Mouse (Mus musculus) forebrain, embryonic 14.5 days (tissue): ENCODE data around the gene Adcy5. TPM values are rescaled to one million over a fixed set of nuclear protein-coding genes. Genes with fewer than 3 reads are reported as not detected.

Source experiments
- ATAC-seq: fragments of 200-750 bp; cut with Nextera tagmentation; 2 replicates; pipeline ENCODE4 v1.8.0; 2017; ENCODE audit warnings: mild to moderate bottlenecking, moderate library complexity
- DNase-seq: peaks from one replicate; pipeline ENCODE4 v3.0.0-alpha.2; 2015; ENCODE audit warnings: low spot score
- H3K27ac ChIP-seq: fragments of 300-500 bp; sonication (generic); 2 replicates; pipeline ENCODE4 v1.5.1; 2014; ENCODE audit warnings: low read depth, mild to moderate bottlenecking, control low read depth, low read length, moderate library complexity
- H3K27me3 ChIP-seq: fragments of 300-500 bp; sonication (generic); replicated peaks from 2 replicates; pipeline ENCODE4 v1.6.1; 2014; ENCODE audit warnings: low read length, control low read depth, mixed read lengths; ENCODE audit not compliant: control insufficient read depth, insufficient read depth
- H3K36me3 ChIP-seq: fragments of 300-500 bp; sonication (generic); 2 replicates; pipeline ENCODE4 v1.6.1; 2014; ENCODE audit warnings: low read length, control low read depth; ENCODE audit not compliant: control insufficient read depth, insufficient read depth
- H3K4me1 ChIP-seq: fragments of 300-500 bp; sonication (generic); 2 replicates; pipeline ENCODE4 v1.6.1; 2014; ENCODE audit warnings: antibody characterized with exemption, low read length, control low read depth; ENCODE audit not compliant: control insufficient read depth, insufficient read depth
- H3K4me2 ChIP-seq: fragments of 300-500 bp; sonication (generic); 2 replicates; pipeline ENCODE4 v1.6.1; 2014; ENCODE audit warnings: mild to moderate bottlenecking, control low read depth, low read length
- H3K4me3 ChIP-seq: fragments of 300-500 bp; sonication (generic); 2 replicates; pipeline ENCODE4 v1.5.1; 2014; ENCODE audit warnings: low read depth, low read length, control low read depth
- H3K9ac ChIP-seq: fragments of 300-500 bp; sonication (generic); 2 replicates; pipeline ENCODE4 v1.6.1; 2014; ENCODE audit warnings: mild to moderate bottlenecking, low read length, control low read depth, moderate library complexity
- H3K9me3 ChIP-seq: fragments of 300-500 bp; sonication (generic); replicated peaks from 2 replicates; pipeline ENCODE4 v1.6.1; 2016; ENCODE audit warnings: low read length, control low read depth, mixed read lengths; ENCODE audit not compliant: control insufficient read depth
- whole genome bisulfite sequencing: fragments of 180-500 bp; shearing (Covaris S2); extraction: QIAGEN DNeasy Blood & Tissue Kit; methylation state at CpG from one replicate; pipeline ENCODE4 v1.1.7; 2014; 5-methylcytosine and 5-hydroxymethylcytosine counted together
- polyA plus RNA-seq: library from polyadenylated mRNA; unstranded; fragments of >200 nt; fragmentation: Nextera tagmentation; extraction: Ambion mirVana; gene quantifications from 2 replicates; pipeline ENCODE4 v1.2.1, GENCODE M21; 2014

Gene Adcy5
- 4.4 and 5.4 TPM in 2 replicates for polyA plus RNA-seq

DNA sequence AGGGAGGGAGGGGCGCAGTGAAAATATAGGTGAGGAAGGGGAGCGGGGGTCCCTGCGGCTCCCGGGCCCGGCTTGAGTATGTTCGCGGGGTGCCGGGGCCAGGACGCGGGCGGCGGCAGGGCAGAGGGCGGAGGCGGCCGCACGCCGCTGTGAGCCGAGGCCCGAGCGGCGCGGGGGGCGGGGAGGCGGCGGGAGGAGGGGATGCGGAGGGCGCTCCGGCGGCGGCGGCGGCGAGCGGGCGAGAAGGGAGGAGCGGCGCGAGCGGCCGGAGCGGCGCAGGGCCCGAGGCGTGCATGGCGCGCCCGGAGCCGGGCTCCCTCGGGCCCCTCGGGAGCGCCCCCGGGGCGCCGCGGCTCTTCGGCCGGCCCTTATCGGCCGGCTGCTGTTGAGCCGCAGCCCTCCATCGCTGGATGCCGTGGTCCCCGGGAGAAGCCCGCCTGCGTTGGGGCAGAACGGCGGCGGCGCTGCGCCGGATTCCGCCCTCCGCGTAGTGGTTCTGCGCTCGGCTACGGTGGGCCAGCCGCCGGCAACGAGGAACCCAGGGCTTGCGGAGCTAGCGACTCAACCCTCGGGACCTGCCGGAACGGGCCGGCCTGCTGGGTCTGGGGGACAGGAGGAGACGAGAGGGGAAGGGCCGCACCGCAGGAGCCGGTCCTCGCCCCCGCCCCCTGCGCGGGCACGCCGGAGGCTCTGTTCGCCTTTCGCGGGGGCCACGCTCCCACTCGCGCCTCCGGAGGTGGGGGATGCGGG, at the start of gene Adcy5:
Gene Adcy5 (plus strand): TSS at position 237 of the 750 bp plus-strand sequence.
- Histone ChIP-seq H3K4me3 (peak within 1 kb of the TSS; percentile 80), H3K4me2 (peak within 1 kb of the TSS; percentile 90), H3K9ac (peak within 1 kb of the TSS; percentile 84), H3K27ac (peak within 1 kb of the TSS; percentile 84), H3K36me3 (no peaks in the 10 kb centered on the region), H3K9me3 (no peaks in the 10 kb centered on the region), H3K4me1 (peaks cover 20% of the 10 kb centered on the region), H3K27me3 (peaks cover 39% of the 10 kb centered on the region)
- ATAC-seq (peak; percentile 77), DNase-seq (peak; percentile 58)
- WGBS, result under 1% methylated on average over 50 of the region's 104 CpGs

DNA sequence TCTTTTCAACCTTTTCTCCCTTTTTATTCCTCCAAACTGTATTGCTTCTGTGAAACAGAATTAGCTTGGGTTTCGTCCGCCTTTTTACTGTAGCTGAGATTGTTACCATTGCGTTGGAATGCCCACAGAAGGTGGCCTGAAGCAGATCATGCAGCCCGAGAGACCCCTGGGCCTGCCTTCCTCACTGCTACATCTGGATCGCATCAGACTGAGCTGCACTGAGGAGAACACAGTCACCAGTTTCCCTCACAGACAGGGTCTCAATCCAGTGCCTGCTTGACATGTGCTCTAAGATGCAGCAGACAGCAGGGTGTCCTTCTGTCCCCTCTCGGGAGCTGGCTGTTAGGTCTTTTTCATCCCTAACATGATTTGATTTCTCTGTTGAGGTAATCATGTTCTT, 46.7 kb upstream of the Adcy5 start:
- Histone ChIP-seq H3K36me3 (0 out of 2 replicates have a peak, but pooled peaks cover 4% of the 10 kb centered on the region), H3K27ac (no peak overlapping the region), H3K4me1 (peaks cover 3% of the 10 kb centered on the region; the same call in 1 of the 2 replicates), H3K4me2 (no peak overlapping the region), H3K9me3 (no peaks in the 10 kb centered on the region), H3K4me3 (no peak overlapping the region), H3K27me3 (no peaks in the 10 kb centered on the region), H3K9ac (no peak overlapping the region)
- WGBS, result 71% methylated on average over 6 of the region's 6 CpGs
- no peak for DNase-seq
- ATAC-seq, result no peak

- ATAC-seq (no peak), DNase-seq (peak; percentile 60)
- Histone ChIP-seq H3K4me3 (no peak overlapping the region), H3K27me3 (no peaks in the 10 kb centered on the region), H3K27ac (no peak overlapping the region), H3K36me3 (0 out of 2 replicates have a peak, but pooled peaks cover 4% of the 10 kb centered on the region), H3K9me3 (no peaks in the 10 kb centered on the region), H3K4me1 (peaks cover 3% of the 10 kb centered on the region; the same call in 1 of the 2 replicates), H3K4me2 (no peak overlapping the region), H3K9ac (no peak overlapping the region)
- 37% methylated on average over 8 of the region's 8 CpGs for WGBS
Observed at GRCm38 (mm10) chr16:35109156-35109555, 45.5 kb upstream of the Adcy5 start.

DNA sequence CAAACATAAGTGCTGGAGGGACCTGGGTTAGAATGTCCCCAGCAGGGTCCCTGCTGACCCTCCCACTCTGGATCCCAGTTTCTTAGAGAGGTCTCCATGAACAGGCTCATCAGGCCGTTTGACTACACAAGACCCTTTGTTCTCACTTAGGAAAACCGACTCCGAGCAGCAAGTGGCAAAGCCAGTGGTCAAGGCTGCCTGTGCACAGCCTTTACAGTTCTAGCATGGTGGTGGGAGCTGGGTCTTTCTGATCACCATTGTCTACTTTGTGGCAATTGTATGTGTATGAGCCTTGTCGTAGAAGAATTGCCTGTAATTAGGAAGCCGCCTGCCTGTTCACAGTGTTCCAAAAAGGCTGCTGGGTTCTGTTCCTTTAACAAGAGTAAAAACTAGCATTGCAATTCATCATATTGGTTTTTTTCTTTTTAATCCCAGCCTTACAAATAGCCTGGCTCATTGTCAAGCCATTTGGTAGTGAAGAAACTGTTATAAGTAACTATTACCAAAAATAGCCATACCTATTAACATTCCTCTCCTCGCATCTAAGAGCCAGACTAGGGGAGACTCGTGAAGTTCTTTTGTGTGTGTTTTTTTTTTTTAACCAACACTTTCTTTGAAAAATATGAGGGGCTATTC, 44.9 kb upstream of the Adcy5 start:
- Histone ChIP-seq H3K9ac (no peak overlapping the region), H3K4me3 (no peak overlapping the region), H3K9me3 (no peaks in the 10 kb centered on the region), H3K27me3 (no peaks in the 10 kb centered on the region), H3K4me2 (no peak overlapping the region), H3K36me3 (0 out of 2 replicates have a peak, but pooled peaks cover 4% of the 10 kb centered on the region), H3K4me1 (peaks cover 3% of the 10 kb centered on the region; the same call in 1 of the 2 replicates), H3K27ac (no peak overlapping the region)
- ATAC-seq, result no peak
- 20% methylated on average over 7 of the region's 7 CpGs for WGBS
- no peak for DNase-seq

DNA sequence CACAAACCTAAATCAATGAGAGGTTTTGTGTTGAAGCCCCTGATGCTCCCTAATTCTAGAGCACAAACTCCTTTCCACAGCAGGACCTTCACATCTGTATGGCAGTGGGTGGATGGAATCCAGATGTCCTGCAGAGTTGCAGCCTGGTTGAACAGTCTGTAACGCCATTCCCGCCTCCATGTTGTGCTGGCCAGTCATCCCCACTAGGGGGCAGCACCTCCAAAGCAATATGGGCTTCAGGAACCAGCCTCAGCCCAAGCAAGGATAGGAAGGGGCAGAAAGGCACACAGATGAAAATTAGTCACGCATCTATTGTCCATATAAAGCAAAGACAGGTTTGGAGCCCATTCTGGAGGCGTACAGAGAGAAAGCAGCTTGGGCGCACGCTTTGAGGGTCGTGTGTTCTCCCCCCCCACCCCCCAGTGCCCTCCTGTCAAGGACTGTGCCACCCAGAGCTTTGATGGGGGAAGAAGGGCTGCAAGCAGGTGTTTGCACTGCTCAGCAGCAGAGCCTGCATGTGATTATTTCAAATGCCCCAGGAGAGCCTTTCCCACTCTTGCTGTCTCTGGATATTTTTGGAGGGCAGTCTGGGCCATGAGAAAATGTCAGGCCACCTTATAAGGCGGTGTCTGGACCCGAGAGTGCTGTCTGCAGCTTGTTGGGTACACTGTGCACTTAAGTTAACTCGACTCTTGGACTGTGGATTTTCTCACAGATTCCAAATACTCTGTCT, 44.1 kb upstream of the Adcy5 start:
- no peaks in the 10 kb centered on the region for H3K9me3 ChIP-seq
- ATAC-seq (peak; percentile 93), DNase-seq (peak; percentile 89)
- peaks cover 3% of the 10 kb centered on the region; the same call in 1 of the 2 replicates for H3K4me1 ChIP-seq
- no peak overlapping the region for H3K27ac ChIP-seq
- H3K36me3 ChIP-seq, result 0 out of 2 replicates have a peak, but pooled peaks cover 4% of the 10 kb centered on the region
- peak overlapping the region; percentile 27; the same call in 1 of the 2 replicates for H3K4me2 ChIP-seq
- H3K27me3 ChIP-seq, result no peaks in the 10 kb centered on the region
- H3K9ac ChIP-seq, result peak overlapping the region; percentile 49
- H3K4me3 ChIP-seq, result no peak overlapping the region
- WGBS, result 32% methylated on average over 10 of the region's 10 CpGs

DNA sequence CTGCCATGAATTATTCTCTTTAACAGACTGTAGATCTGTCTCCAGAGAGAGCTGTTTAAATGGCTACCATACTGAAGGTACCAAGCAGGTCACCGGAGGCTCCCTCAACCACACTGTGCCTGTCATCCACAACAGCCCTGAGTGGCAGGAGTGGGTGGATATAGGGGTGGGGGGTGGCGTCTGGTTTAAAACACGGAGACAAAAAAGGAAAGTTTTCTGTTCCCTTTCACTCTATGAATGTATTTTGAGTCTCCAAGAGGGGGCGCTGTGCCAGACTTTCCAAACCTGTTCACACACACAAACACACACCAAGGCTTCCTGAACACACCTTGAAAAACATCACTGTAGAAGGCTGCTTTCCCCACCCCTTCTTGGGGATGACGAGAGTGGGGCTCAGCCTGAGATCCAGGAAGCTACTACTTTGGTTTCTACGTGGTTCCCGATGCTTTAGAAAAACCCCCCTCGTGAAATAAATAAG, 43.5 kb upstream of the Adcy5 start:
- H3K27me3 ChIP-seq, result no peaks in the 10 kb centered on the region
- 0 out of 2 replicates have a peak, but pooled peaks cover 4% of the 10 kb centered on the region for H3K36me3 ChIP-seq
- H3K27ac ChIP-seq, result no peak overlapping the region
- ATAC-seq (peak; percentile 44; the same call in 1 of the 2 replicates), DNase-seq (peak; percentile 33)
- WGBS, result 66% methylated on average over 8 of the region's 8 CpGs
- H3K9me3 ChIP-seq, result no peaks in the 10 kb centered on the region
- H3K4me3 ChIP-seq, result no peak overlapping the region
- H3K9ac ChIP-seq, result no peak overlapping the region; the same call in 1 of the 2 replicates
- H3K4me1 ChIP-seq, result peaks cover 3% of the 10 kb centered on the region; the same call in 1 of the 2 replicates
- no peak overlapping the region for H3K4me2 ChIP-seq

GRCm38 (mm10) chr16:35113496-35113895, 41.2 kb upstream of the Adcy5 start:
- no peak for DNase-seq
- Histone ChIP-seq H3K27ac (no peak overlapping the region), H3K9me3 (no peaks in the 10 kb centered on the region), H3K36me3 (no peaks in the 10 kb centered on the region), H3K9ac (no peak overlapping the region), H3K4me2 (no peak overlapping the region), H3K4me1 (peaks cover 3% of the 10 kb centered on the region; the same call in 1 of the 2 replicates), H3K27me3 (no peaks in the 10 kb centered on the region), H3K4me3 (no peak overlapping the region)
- no peak for ATAC-seq
- 83% methylated on average over 5 of the region's 5 CpGs for WGBS

- no peaks in the 10 kb centered on the region for H3K9me3 ChIP-seq
- DNase-seq, result peak; percentile 30
- WGBS, result 85% methylated on average over 7 of the region's 7 CpGs
- ATAC-seq, result no peak
- H3K4me1 ChIP-seq, result no peaks in the 10 kb centered on the region
- no peak overlapping the region for H3K27ac ChIP-seq
- no peaks in the 10 kb centered on the region for H3K36me3 ChIP-seq
- no peak overlapping the region for H3K4me3 ChIP-seq
- H3K9ac ChIP-seq, result no peak overlapping the region
- no peak overlapping the region for H3K4me2 ChIP-seq
- H3K27me3 ChIP-seq, result no peaks in the 10 kb centered on the region
Observed at GRCm38 (mm10) chr16:35116328-35116956, 38.2 kb upstream of the Adcy5 start.
